In genomic region chr1:133596298-133597007, GRCm38 (mm10) we compare ENCODE assay signal across 7 mouse cellular contexts. TPM values are rescaled to one million over a fixed set of nuclear protein-coding genes. Genes with fewer than 3 reads are reported as not detected.
DNase-seq lines count a peak whose midpoint lies in the region; ATAC-seq and TF ChIP-seq lines count a peak whose summit lies in the region.

No protein-coding gene starts in this region.

- no peak for DNase-seq in liver, postnatal 0 days
- no peak for DNase-seq in liver, embryonic 11.5 days (ENCODE audit: low spot score)
- DNase-seq in embryonic facial prominence, embryonic 14.5 days (ENCODE audit: low spot score) = peak; percentile 83
- DNase-seq in retina, embryonic 14.5 days (ENCODE audit: low spot score) = peak; percentile 67
- DNase-seq in gastrocnemius, postnatal 4 days (ENCODE audit: low spot score in 2 of 2) = no peak

- peak; percentile 39 for TF ChIP-seq CTCF in liver, postnatal 0 days (IDR thresholded peaks at IDR 0.05; ENCODE audit: low read depth)
- peak; percentile 73 for TF ChIP-seq CTCF in intestine, postnatal 0 days (IDR thresholded peaks at IDR 0.05; ENCODE audit: low read depth)

- no peak for TF ChIP-seq EP300 in liver, postnatal 0 days (IDR thresholded peaks at IDR 0.05; ENCODE audit: low read depth)

- H3K9ac ChIP-seq in liver, postnatal 0 days (replicated peaks) = no peak overlapping the region
- H3K9ac ChIP-seq in liver, embryonic 11.5 days (ENCODE audit: low read depth, low read length) = no peak overlapping the region
- H3K9ac ChIP-seq in embryonic facial prominence, embryonic 14.5 days (ENCODE audit: low read depth, low read length) = no peak overlapping the region
- H3K9ac ChIP-seq in intestine, postnatal 0 days (ENCODE audit: low read depth, low read length) = no peak overlapping the region

- no peaks in the 10 kb centered on the region for H3K27me3 ChIP-seq in liver, postnatal 0 days (ENCODE audit: insufficient read depth, low read length)
- no peaks in the 10 kb centered on the region for H3K27me3 ChIP-seq in liver, embryonic 11.5 days (replicated peaks; ENCODE audit: control insufficient read depth, insufficient read depth, low read length)
- H3K27me3 ChIP-seq in embryonic facial prominence, embryonic 14.5 days (replicated peaks; ENCODE audit: control insufficient read depth, insufficient read depth, low read length) = no peaks in the 10 kb centered on the region
- no peaks in the 10 kb centered on the region for H3K27me3 ChIP-seq in intestine, postnatal 0 days (replicated peaks; ENCODE audit: control insufficient read depth, insufficient read depth, low read length)

- no peaks in the 10 kb centered on the region for H3K4me1 ChIP-seq in liver, postnatal 0 days (ENCODE audit: insufficient read depth)
- no peaks in the 10 kb centered on the region for H3K4me1 ChIP-seq in liver, embryonic 11.5 days (replicated peaks; ENCODE audit: control insufficient read depth, insufficient read depth, low read length)
- H3K4me1 ChIP-seq in embryonic facial prominence, embryonic 14.5 days (ENCODE audit: control insufficient read depth, insufficient read depth, low read length) = no peaks in the 10 kb centered on the region
- H3K4me1 ChIP-seq in intestine, postnatal 0 days (replicated peaks; ENCODE audit: control insufficient read depth, insufficient read depth, low read length) = no peaks in the 10 kb centered on the region

- no peak overlapping the region for H3K4me3 ChIP-seq in liver, postnatal 0 days (ENCODE audit: low read depth, low read length)
- no peak overlapping the region for H3K4me3 ChIP-seq in liver, embryonic 11.5 days (ENCODE audit: low read depth, low read length)
- H3K4me3 ChIP-seq in embryonic facial prominence, embryonic 14.5 days (ENCODE audit: low read depth, low read length) = no peak overlapping the region
- no peak overlapping the region for H3K4me3 ChIP-seq in intestine, postnatal 0 days (ENCODE audit: low read depth, low read length)

- H3K9me3 ChIP-seq in liver, postnatal 0 days (ENCODE audit: low read length) = no peaks in the 10 kb centered on the region
- H3K9me3 ChIP-seq in liver, embryonic 11.5 days (ENCODE audit: control insufficient read depth, low read length) = no peaks in the 10 kb centered on the region
- no peaks in the 10 kb centered on the region for H3K9me3 ChIP-seq in embryonic facial prominence, embryonic 14.5 days (ENCODE audit: control insufficient read depth, low read length)
- no peaks in the 10 kb centered on the region for H3K9me3 ChIP-seq in intestine, postnatal 0 days (ENCODE audit: control insufficient read depth)

- no peak overlapping the region for H3K4me2 ChIP-seq in liver, postnatal 0 days (ENCODE audit: low read depth, low read length)
- no peak overlapping the region for H3K4me2 ChIP-seq in liver, embryonic 11.5 days
- no peak overlapping the region for H3K4me2 ChIP-seq in embryonic facial prominence, embryonic 14.5 days (ENCODE audit: low read depth, low read length)
- no peak overlapping the region for H3K4me2 ChIP-seq in intestine, postnatal 0 days (replicated peaks; ENCODE audit: low read depth)

- H3K36me3 ChIP-seq in liver, postnatal 0 days (replicated peaks; ENCODE audit: insufficient read depth, low read length) = no peaks in the 10 kb centered on the region; the same call in 1 of the 2 replicates
- no peaks in the 10 kb centered on the region; the same call in 1 of the 2 replicates for H3K36me3 ChIP-seq in liver, embryonic 11.5 days (ENCODE audit: control insufficient read depth, insufficient read depth, low read length)
- H3K36me3 ChIP-seq in embryonic facial prominence, embryonic 14.5 days (ENCODE audit: control insufficient read depth, insufficient read depth, low read length) = peaks cover 4% of the 10 kb centered on the region; the same call in 1 of the 2 replicates
- no peaks in the 10 kb centered on the region for H3K36me3 ChIP-seq in intestine, postnatal 0 days (ENCODE audit: control insufficient read depth, insufficient read depth)

- 40% methylated on average over 4 of the region's 4 CpGs for WGBS in liver, postnatal 0 days (ENCODE audit: insufficient replicate concordance)
- WGBS in liver, embryonic 11.5 days = 28% methylated on average over 4 of the region's 4 CpGs
- 4% methylated on average over 4 of the region's 4 CpGs for WGBS in embryonic facial prominence, embryonic 14.5 days
- 18% methylated on average over 4 of the region's 4 CpGs for WGBS in intestine, postnatal 0 days

- ATAC-seq in liver, postnatal 0 days = no peak
- ATAC-seq in liver, embryonic 11.5 days (replicated peaks; ENCODE audit: low FRiP score) = no peak
- peak; percentile 84 for ATAC-seq in embryonic facial prominence, embryonic 14.5 days (ENCODE audit: low read depth)
- ATAC-seq in intestine, postnatal 0 days = no peak
- ATAC-seq in monocyte, adult 5-6 weeks (replicated peaks; ENCODE audit: insufficient number of reproducible peaks, low FRiP score, low TSS enrichment, poor library complexity, severe bottlenecking) = no peak

- no peak overlapping the region for H3K27ac ChIP-seq in liver, postnatal 0 days (ENCODE audit: low read depth)
- no peak overlapping the region for H3K27ac ChIP-seq in liver, embryonic 11.5 days (ENCODE audit: low read depth, low read length)
- H3K27ac ChIP-seq in embryonic facial prominence, embryonic 14.5 days (replicated peaks; ENCODE audit: low read depth, low read length) = no peak overlapping the region; the same call in 1 of the 2 replicates
- H3K27ac ChIP-seq in intestine, postnatal 0 days (ENCODE audit: low read depth, low read length) = no peak overlapping the region

RNA-seq across cellular contexts. Expression of gene Snrpe, which starts 13.6 kb away (rescaled TPM):
- polyA plus RNA-seq in liver, postnatal 0 days (2015; fragmentation: Nextera tagmentation; extraction: Ambion mirVana) = 302 and 306 TPM in 2 replicates
- polyA plus RNA-seq in liver, embryonic 11.5 days (2014; fragmentation: Nextera tagmentation; extraction: Ambion mirVana) = 690 and 722 TPM in 2 replicates
- polyA plus RNA-seq in embryonic facial prominence, embryonic 14.5 days (2014; fragmentation: Nextera tagmentation; extraction: Ambion mirVana) = 598 and 599 TPM in 2 replicates
- 348 and 361 TPM in 2 replicates for polyA plus RNA-seq in intestine, postnatal 0 days (2015; fragmentation: Nextera tagmentation; extraction: Ambion mirVana)
- 231 to 361 TPM (median 319 TPM) in 3 replicates for total RNA-seq in monocyte, adult 5-6 weeks (2017)
- total RNA-seq in gastrocnemius, postnatal 4 days (2021) = 100 to 1,000 TPM; 115 to 123 TPM

Comparison
In these comparisons a context has a peak if more than half of its experiments do, and no peak if none do; other contexts are left out.
1. DNase-seq: peak in embryonic facial prominence, embryonic 14.5 days (single experiment) and retina, embryonic 14.5 days (single experiment); none in liver, postnatal 0 days (single experiment), liver, embryonic 11.5 days (single experiment) and gastrocnemius, postnatal 4 days (0 of 2).